Mouse (Mus musculus) brain, embryonic 14.5 days (tissue): ENCODE results near the gene Gm28042.

ENCODE experiments used
- CTCF ChIP-seq: fragments of 200-500 bp; IDR thresholded peaks from 2 replicates; pipeline ENCODE4 v1.5.1; 2012; ENCODE audit warnings: inconsistent platforms, mild to moderate bottlenecking, moderate library complexity, borderline replicate concordance; ENCODE audit not compliant: insufficient read depth, insufficient read length; ENCODE audit errors: extremely low read depth
- POLR2A ChIP-seq: fragments of 200-500 bp; IDR thresholded peaks from 2 replicates; pipeline ENCODE4 v1.6.1; 2012; ENCODE audit warnings: mild to moderate bottlenecking, inconsistent platforms, borderline replicate concordance; ENCODE audit not compliant: poor library complexity, insufficient read depth, insufficient read length, severe bottlenecking; ENCODE audit errors: extremely low read depth

- TF ChIP-seq CTCF (no peak), POLR2A (no peak)
These were observed 42.2 kb downstream of the Gm28042 start for GRCm38 (mm10) chr2:120069466-120069990.
